Mouse (Mus musculus) mouse trophoblast stem cell (cell line): ENCODE measurements around the gene Zbtb16.

Experiments
- in situ Hi-C, 2 experiments: fragments of 300-500 bp; cut with MseI, MboI; formaldehyde crosslinking; loops; 2 replicates in 1 of 2; 3 replicates in 1 of 2; pipeline ENCODE4 v1.15.1; 2025

Gene Zbtb16

GRCm38 (mm10) chr9:48826377-48826889 is 9.6 kb downstream of the Zbtb16 start:
- in situ Hi-C loops, result no loop called here

- in situ Hi-C loops, result no loop called here
Measured at GRCm38 (mm10) chr9:48824533-48825130, 11.4 kb downstream of the Zbtb16 start.

DNA sequence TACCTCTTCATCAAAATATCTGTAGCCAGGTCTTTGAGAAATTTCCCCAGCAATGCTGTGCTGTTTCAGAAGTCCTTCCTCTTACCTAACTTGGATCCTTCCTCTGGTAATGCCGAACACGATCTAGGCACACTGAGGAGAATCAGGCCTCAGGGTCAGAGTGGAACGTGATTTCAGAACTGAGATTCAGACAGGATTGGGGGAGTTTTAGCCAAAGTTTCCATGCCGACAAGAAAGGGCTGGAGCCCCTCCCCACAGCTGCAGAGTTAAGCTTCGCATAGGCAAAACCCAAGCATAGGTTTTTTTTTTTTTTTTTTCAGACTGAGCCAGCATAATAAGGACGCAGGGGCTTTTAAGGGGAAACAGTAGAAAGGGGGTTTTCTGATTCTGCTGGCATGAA is 12.2 kb downstream of the Zbtb16 start:
- in situ Hi-C loops, result no loop called here

DNA sequence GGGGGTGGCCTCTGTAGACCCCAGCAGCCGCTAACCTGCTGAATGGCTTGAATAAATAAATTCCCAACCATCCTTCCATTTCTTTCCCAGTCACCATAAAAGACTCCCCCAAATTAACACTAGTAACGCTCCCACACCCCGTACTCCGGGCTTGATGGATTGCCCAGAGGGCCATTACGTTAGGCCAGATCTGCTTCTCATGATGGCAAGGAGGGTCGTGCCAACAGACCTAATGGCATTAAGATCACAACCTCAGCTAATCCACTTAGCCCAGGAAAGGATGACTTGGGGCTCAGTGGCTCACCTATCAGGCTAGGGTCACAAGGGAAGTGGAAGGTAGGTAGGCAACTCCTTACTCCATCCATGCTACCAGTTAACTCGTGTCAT is 12.7 kb downstream of the Zbtb16 start:
- in situ Hi-C loops, result no loop called here

DNA sequence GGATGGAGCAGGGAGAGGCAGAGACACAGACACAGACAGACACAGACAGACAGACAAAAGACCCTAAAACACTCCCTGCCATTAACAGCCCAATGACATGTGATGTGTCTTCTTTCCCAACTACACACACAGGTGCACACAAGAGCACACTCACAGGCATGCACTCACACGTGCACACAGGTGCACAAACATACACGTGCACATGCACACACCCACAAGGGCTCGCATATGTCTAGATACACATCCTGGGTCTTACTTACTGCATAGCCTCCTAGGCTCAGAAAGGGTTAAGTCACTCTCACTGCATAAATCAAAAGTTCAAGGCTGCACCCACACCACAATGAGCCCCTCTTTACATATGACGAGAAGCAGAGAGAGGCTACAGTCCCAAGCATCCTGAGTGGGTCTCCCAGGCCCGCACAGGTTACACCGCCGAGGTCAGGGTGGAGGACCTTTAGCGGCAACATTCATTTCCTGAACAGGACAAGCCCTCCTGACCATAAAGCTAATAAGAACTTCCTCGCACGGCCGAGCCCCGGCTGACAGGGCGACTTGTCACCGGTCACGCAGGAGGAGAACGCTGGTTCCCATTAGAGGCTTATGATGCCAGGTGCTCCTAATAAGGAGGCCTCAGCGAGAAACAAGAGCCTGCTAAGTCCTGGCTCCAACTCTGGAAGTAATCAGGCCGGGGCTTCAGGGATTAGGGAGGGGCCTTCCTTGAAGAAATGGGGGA is 13.3 kb downstream of the Zbtb16 start:
- in situ Hi-C loops, result no loop called here

GRCm38 (mm10) chr9:48821916-48822585 is 14.0 kb downstream of the Zbtb16 start:
- in situ Hi-C loops, result no loop called here

GRCm38 (mm10) chr9:48821431-48821830 is 14.6 kb downstream of the Zbtb16 start:
- in situ Hi-C loops, result no loop called here

GRCm38 (mm10) chr9:48820791-48821190 is 15.2 kb downstream of the Zbtb16 start:
- in situ Hi-C loops, result no loop called here

- in situ Hi-C loops, result no loop called here
Measured at GRCm38 (mm10) chr9:48819695-48820094, 16.3 kb downstream of the Zbtb16 start.

DNA sequence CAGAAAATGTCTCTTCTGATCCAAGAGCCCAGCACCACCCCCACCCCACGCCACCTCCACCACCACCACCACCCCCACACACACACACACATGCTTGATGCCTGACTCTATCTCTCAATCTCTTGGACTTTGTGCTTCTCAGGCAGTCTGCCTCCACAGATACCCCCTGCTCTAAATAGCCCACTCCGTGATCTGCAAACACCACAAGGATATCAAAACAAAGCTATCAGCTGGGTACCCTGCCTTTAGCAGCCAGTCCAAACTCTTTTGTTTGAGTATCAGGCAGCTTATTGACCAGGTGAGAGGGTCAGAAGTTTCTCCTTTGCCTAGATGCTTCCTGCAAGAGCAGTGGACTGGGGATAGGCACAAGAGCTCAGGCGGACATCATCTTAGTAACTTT is 16.9 kb downstream of the Zbtb16 start:
- in situ Hi-C loops, result no loop called here

DNA sequence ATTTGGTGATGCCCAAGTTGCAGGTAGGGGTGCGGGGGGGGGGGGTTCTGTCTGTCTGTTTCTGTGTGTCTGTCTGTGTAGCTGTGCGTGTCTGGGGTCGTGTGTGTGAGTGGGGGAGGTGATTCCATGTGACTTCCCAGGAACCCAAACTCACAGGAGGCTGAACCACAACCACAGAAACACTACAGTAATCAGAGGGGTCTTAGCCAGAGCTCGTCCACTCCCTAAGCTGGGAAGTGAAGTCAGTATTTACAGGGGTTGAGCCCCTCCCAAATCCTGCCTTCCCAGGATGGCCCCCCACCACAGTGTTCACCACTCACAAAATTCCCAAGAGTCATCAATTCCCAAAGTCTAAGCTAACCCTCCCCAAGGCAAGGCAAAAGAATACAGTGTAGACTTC is 18.1 kb downstream of the Zbtb16 start:
- in situ Hi-C loops, result no loop called here

GRCm38 (mm10) chr9:48817399-48817793 is 18.6 kb downstream of the Zbtb16 start:
- in situ Hi-C loops, result no loop called here

DNA sequence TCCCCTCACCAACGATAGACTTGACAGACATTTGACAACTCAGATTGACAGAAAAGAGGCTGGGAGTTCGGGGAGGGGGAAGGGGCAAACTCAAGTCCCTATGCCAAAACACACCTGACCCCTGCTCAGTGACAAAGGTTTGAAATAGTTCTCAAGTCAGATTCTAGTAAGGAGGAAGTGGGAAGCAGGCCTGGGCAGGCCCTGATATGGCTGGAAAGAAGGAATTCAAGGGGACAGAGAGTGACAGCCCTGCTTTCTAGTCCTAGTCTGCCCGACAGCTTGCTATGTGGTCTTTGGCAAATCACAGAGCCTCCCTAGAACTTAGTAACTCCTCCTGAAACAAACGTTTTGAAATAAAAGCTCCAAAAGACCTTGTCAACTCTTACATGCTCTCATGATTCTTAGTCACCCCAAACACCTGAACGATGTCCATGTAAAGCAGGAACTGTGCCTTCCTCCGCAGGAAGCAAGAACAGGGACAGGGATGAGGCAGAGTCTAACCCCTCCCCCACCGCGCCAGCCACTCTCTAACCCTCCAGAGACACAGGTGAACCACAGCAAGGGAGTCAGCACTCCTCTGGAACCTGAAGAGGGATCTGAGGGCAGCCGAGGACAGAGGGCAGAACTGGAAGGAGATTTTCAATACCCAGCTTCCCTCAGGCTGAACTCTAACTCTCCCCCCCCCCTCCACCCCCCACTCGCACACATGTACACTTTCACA is 19.2 kb downstream of the Zbtb16 start:
- in situ Hi-C loops, result no loop called here

GRCm38 (mm10) chr9:48816157-48816556 is 19.9 kb downstream of the Zbtb16 start:
- in situ Hi-C loops, result no loop called here

- in situ Hi-C loops, result no loop called here
Measured at GRCm38 (mm10) chr9:48814881-48815495, 21.0 kb downstream of the Zbtb16 start.

- in situ Hi-C loops, result no loop called here
Measured at GRCm38 (mm10) chr9:48813960-48814880, 21.8 kb downstream of the Zbtb16 start.

DNA sequence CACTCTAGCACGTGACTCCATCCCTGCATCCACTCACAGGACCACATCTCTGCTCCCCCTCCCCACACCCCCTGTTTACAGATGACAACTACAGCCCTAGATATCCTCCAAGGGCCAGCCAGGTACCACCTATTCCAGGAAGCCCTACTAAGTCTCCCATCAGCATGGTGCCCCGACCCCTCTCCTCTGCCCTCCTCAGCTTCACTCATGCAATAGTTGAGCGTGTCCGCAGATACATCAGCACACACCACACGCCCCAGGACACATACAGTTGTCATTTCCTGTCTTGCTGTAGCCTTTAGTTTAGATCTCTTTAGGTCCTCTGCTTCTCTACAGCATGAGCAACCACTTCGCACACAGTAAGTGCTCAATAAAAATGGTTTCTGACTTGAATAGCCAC is 23.7 kb downstream of the Zbtb16 start:
- in situ Hi-C loops, result no loop called here

DNA sequence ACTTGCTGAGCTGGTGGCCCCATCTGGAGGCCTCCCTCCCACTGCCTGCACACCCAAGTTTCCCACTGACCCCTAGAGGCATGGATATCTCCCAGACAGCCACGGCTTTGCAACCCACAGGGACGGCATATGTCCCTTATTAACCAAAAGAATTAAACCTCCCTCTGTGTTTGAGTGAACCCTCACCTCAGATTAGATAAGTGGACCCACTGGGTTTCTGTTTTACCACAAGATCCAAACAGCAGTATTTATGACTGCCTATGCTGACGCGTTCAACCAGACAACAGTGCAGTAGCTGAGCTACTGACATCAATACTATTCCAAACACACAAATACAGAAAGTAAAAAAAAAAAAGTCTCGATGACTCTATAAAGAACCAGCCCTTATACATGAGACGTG is 29.4 kb downstream of the Zbtb16 start:
- in situ Hi-C loops, result no loop called here

GRCm38 (mm10) chr9:48805850-48806249 is 30.2 kb downstream of the Zbtb16 start:
- in situ Hi-C loops, result no loop called here

DNA sequence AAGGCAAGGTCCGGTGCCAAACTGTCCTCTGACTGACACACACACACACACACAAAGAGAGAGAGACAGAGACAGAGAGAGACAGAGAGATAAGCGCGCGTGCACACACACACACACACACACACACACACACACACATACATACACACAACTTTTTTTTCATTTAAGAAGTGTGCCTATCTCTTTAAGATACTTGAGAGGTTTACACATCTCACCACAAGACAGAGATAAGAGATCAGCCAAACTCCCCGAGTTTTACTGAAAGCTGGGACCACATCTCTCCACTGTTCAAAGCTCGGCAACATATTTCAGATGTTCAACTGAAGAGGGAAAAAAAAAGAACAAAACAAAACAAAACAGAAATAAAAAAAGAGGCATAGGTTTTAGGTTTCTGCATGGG is 31.5 kb downstream of the Zbtb16 start:
- in situ Hi-C loops, result no loop called here
